Mouse (Mus musculus) C2C12 (cell line): Measurements from ENCODE around the gene Mark3. TPM values are rescaled to one million over a fixed set of nuclear protein-coding genes. Genes with fewer than 3 reads are reported as not detected.
A peak's percentile ranks its signal among the peaks of the same experiment; 100 is the strongest.

Source experiments
- H3K27me3 ChIP-seq: one replicate; pipeline ENCODE4 v1.6.1; 2011; ENCODE audit not compliant: control insufficient read depth, insufficient read depth, insufficient read length
- H3K36me3 ChIP-seq: one replicate; pipeline ENCODE4 v1.6.1; 2011; ENCODE audit not compliant: control insufficient read depth, insufficient read depth
- H3K4me3 ChIP-seq: one replicate; pipeline ENCODE4 v1.5.1; 2011; ENCODE audit warnings: mild to moderate bottlenecking, control low read depth; ENCODE audit not compliant: poor library complexity, insufficient read depth, severe bottlenecking
- H3K79me2 ChIP-seq: one replicate; pipeline ENCODE4 v1.6.1; 2011; ENCODE audit not compliant: control insufficient read depth, insufficient read depth
- H3K79me3 ChIP-seq: one replicate; pipeline ENCODE4 v1.6.1; 2011; ENCODE audit warnings: low read depth, control low read depth
- H3ac ChIP-seq: one replicate; pipeline ENCODE3; 2011; ENCODE audit warnings: low read depth; ENCODE audit not compliant: control insufficient read depth, insufficient read length
- CEBPB ChIP-seq: IDR thresholded peaks from one replicate; pipeline ENCODE4 v1.6.1; 2011; ENCODE audit warnings: low read depth, mild to moderate bottlenecking, control low read depth, moderate library complexity
- CTCF ChIP-seq: IDR thresholded peaks from one replicate; pipeline ENCODE4 v1.5.1; 2011; ENCODE audit not compliant: control insufficient read depth, insufficient read depth, insufficient read length
- FOSL1 ChIP-seq: IDR thresholded peaks from one replicate; pipeline ENCODE4 v1.8.0; 2011; ENCODE audit warnings: mild to moderate bottlenecking, low read length; ENCODE audit not compliant: poor library complexity, insufficient read depth, severe bottlenecking
- MAX ChIP-seq: IDR thresholded peaks from one replicate; pipeline ENCODE4 v1.6.1; 2011; ENCODE audit warnings: mild to moderate bottlenecking, control low read depth
- MYOD1 ChIP-seq: IDR thresholded peaks from one replicate; pipeline ENCODE4 v1.6.1; 2011; ENCODE audit warnings: low read depth; ENCODE audit not compliant: control insufficient read depth, insufficient read length
- MYOG ChIP-seq: IDR thresholded peaks from one replicate; pipeline ENCODE4 v1.6.1; 2011; ENCODE audit not compliant: control insufficient read depth, insufficient read length; ENCODE audit errors: extremely low read depth
- USF1 ChIP-seq: IDR thresholded peaks from one replicate; pipeline ENCODE4 v1.6.1; 2011; ENCODE audit warnings: low read depth, mild to moderate bottlenecking, control low read depth, moderate library complexity
- polyA plus RNA-seq: library from polyadenylated mRNA; unstranded; fragments of >200 nt; fragmentation: generic; extraction: Trizol; gene quantifications from one replicate; pipeline ENCODE4 v1.2.1, GENCODE M21; 2012; ENCODE audit warnings: missing spikeins

Gene Mark3
- polyA plus RNA-seq, 1 experiment: 35.0 TPM

- Histone ChIP-seq H3ac (no peak overlapping the region), H3K4me3 (no peak overlapping the region), H3K79me2 (no peaks in the 10 kb centered on the region), H3K79me3 (no peaks in the 10 kb centered on the region), H3K27me3 (no peaks in the 10 kb centered on the region), H3K36me3 (no peaks in the 10 kb centered on the region)
- TF ChIP-seq MYOD1: no peak
- no peak for TF ChIP-seq CTCF
- TF ChIP-seq USF1: no peak
- no peak for TF ChIP-seq CEBPB
- no peak for TF ChIP-seq MYOG
These were observed 120.8 kb downstream of the Mark3 start for GRCm38 (mm10) chr12:111694880-111695804.

GRCm38 (mm10) chr12:111696239-111696638, 121.9 kb downstream of the Mark3 start:
- TF ChIP-seq USF1 (no peak), MYOD1 (peak; percentile 81), FOSL1 (no peak), MAX (no peak), CTCF (peak; percentile 0), CEBPB (no peak), MYOG (peak; percentile 29)
- Histone ChIP-seq H3K27me3 (no peaks in the 10 kb centered on the region), H3ac (no peak overlapping the region), H3K79me3 (no peaks in the 10 kb centered on the region), H3K4me3 (no peak overlapping the region), H3K79me2 (no peaks in the 10 kb centered on the region), H3K36me3 (no peaks in the 10 kb centered on the region)

DNA sequence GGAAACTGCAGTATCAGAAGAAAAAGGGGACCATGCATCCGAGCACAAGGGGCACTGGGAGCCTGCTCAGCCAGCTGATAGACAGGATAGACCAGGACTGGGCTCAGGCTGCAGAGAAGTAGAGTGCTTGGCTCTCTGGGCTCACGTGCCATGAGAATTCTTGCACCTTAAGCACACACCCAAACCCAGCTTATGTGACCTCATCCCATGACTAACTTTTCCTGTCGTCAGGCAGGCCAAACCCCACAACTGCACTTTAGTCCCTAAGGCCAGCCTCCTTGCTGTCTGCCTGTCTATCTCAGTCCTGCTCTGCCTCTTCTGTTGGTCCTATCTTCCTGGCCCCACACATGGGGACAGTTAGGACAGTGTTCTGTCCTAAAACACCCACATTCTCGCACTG, 123.4 kb downstream of the Mark3 start:
- Histone ChIP-seq H3K79me2 (no peaks in the 10 kb centered on the region), H3K79me3 (no peaks in the 10 kb centered on the region), H3K27me3 (no peaks in the 10 kb centered on the region), H3K36me3 (no peaks in the 10 kb centered on the region), H3K4me3 (no peak overlapping the region), H3ac (no peak overlapping the region)
- TF ChIP-seq USF1 (no peak), MYOD1 (no peak), MYOG (no peak), MAX (no peak), CEBPB (no peak), CTCF (no peak), FOSL1 (no peak)

- Histone ChIP-seq H3K27me3 (no peaks in the 10 kb centered on the region), H3ac (no peak overlapping the region), H3K79me2 (no peaks in the 10 kb centered on the region), H3K4me3 (no peak overlapping the region), H3K36me3 (no peaks in the 10 kb centered on the region), H3K79me3 (no peaks in the 10 kb centered on the region)
- no peak for TF ChIP-seq CEBPB
- no peak for TF ChIP-seq MYOD1
These were observed 124.1 kb downstream of the Mark3 start for GRCm38 (mm10) chr12:111698346-111698913.

GRCm38 (mm10) chr12:111699542-111699941, 125.2 kb downstream of the Mark3 start:
- Histone ChIP-seq H3K79me3 (no peaks in the 10 kb centered on the region), H3K79me2 (no peaks in the 10 kb centered on the region), H3K36me3 (no peaks in the 10 kb centered on the region), H3K4me3 (no peak overlapping the region), H3ac (no peak overlapping the region), H3K27me3 (no peaks in the 10 kb centered on the region)
- TF ChIP-seq CEBPB (no peak), USF1 (no peak), CTCF (no peak), MYOD1 (no peak), MYOG (no peak), MAX (no peak), FOSL1 (no peak)
